Mouse (Mus musculus) heart, embryonic 15.5 days (tissue): ENCODE measurements around the gene Gstm4. TPM values are rescaled to one million over a fixed set of nuclear protein-coding genes. Genes with fewer than 3 reads are reported as not detected.

Experiments used
- ATAC-seq: fragments of 200-750 bp; cut with Nextera tagmentation; replicated peaks from 2 replicates; pipeline ENCODE4 v1.8.0; 2017; ENCODE audit warnings: low read depth, moderate TSS enrichment; ENCODE audit not compliant: insufficient number of reproducible peaks, insufficient read depth, low FRiP score
- H3K27ac ChIP-seq: fragments of 300-500 bp; sonication (generic); 2 replicates; pipeline ENCODE4 v1.5.1; 2015; ENCODE audit warnings: mild to moderate bottlenecking, inconsistent platforms
- H3K27me3 ChIP-seq: fragments of 300-500 bp; sonication (generic); 2 replicates; pipeline ENCODE4 v1.6.1; 2015; ENCODE audit warnings: inconsistent platforms
- H3K36me3 ChIP-seq: fragments of 300-500 bp; sonication (generic); 2 replicates; pipeline ENCODE4 v1.6.1; 2015; ENCODE audit warnings: mild to moderate bottlenecking, inconsistent platforms
- H3K4me1 ChIP-seq: fragments of 300-500 bp; sonication (generic); replicated peaks from 2 replicates; pipeline ENCODE4 v1.6.1; 2015; ENCODE audit warnings: inconsistent platforms
- H3K4me2 ChIP-seq: fragments of 300-500 bp; sonication (generic); 2 replicates; pipeline ENCODE4 v1.6.1; 2015; ENCODE audit warnings: inconsistent platforms, mild to moderate bottlenecking, moderate library complexity
- H3K4me3 ChIP-seq: fragments of 300-500 bp; sonication (generic); 2 replicates; pipeline ENCODE4 v1.5.1; 2015; ENCODE audit warnings: mild to moderate bottlenecking, inconsistent platforms
- H3K9ac ChIP-seq: fragments of 300-500 bp; sonication (generic); 2 replicates; pipeline ENCODE4 v1.6.1; 2015; ENCODE audit warnings: mild to moderate bottlenecking, inconsistent platforms
- H3K9me3 ChIP-seq: fragments of 300-500 bp; sonication (generic); replicated peaks from 2 replicates; pipeline ENCODE4 v1.6.1; 2016; ENCODE audit warnings: inconsistent platforms
- WGBS: fragments of 180-500 bp; shearing (Covaris S2); methylation state at CpG from one replicate; pipeline ENCODE4 v1.1.7; 2015; ENCODE audit warnings: mixed read lengths; 5-methylcytosine and 5-hydroxymethylcytosine counted together
- polyA plus RNA-seq: library from polyadenylated mRNA; unstranded; fragments of >200 nt; fragmentation: Nextera tagmentation; extraction: Ambion mirVana; gene quantifications from 2 replicates; pipeline ENCODE4 v1.2.1, GENCODE M21; 2015

Gene Gstm4
- 12.9 and 16.0 TPM in 2 replicates for polyA plus RNA-seq

- H3K9me3 ChIP-seq: no peaks in the 10 kb centered on the region
- no peaks in the 10 kb centered on the region for H3K36me3 ChIP-seq
- peak within 1 kb of the TSS; percentile 91 for H3K4me2 ChIP-seq
- ATAC-seq: peak; percentile 89
- WGBS: 3% methylated on average over 29 of the region's 29 CpGs
- peaks cover 8% of the 10 kb centered on the region for H3K4me1 ChIP-seq
- peak within 1 kb of the TSS; percentile 68 for H3K4me3 ChIP-seq
- H3K9ac ChIP-seq: peak within 1 kb of the TSS; percentile 72
- H3K27me3 ChIP-seq: no peaks in the 10 kb centered on the region
- H3K27ac ChIP-seq: peak within 1 kb of the TSS; percentile 80
Observed at GRCm38 (mm10) chr3:108044394-108045140, at the start of gene Gstm4. Gene Gstm4 (minus strand): TSS chr3:108044894.

- H3K9ac ChIP-seq: no peak overlapping the region
- H3K27ac ChIP-seq: no peak overlapping the region
- no peaks in the 10 kb centered on the region for H3K36me3 ChIP-seq
- peaks cover 21% of the 10 kb centered on the region for H3K4me1 ChIP-seq
- WGBS: 63% methylated on average over 1 of the region's 1 CpGs
- ATAC-seq: no peak
- H3K27me3 ChIP-seq: no peaks in the 10 kb centered on the region
- H3K4me3 ChIP-seq: no peak overlapping the region
- no peaks in the 10 kb centered on the region for H3K9me3 ChIP-seq
- H3K4me2 ChIP-seq: no peak overlapping the region
Observed at GRCm38 (mm10) chr3:108094146-108094545, 49.5 kb upstream of the Gstm4 start.

- no peak overlapping the region for H3K4me2 ChIP-seq
- peaks cover 26% of the 10 kb centered on the region for H3K4me1 ChIP-seq
- H3K9ac ChIP-seq: no peak overlapping the region
- no peaks in the 10 kb centered on the region for H3K27me3 ChIP-seq
- 55% methylated on average over 6 of the region's 6 CpGs for WGBS
- H3K9me3 ChIP-seq: no peaks in the 10 kb centered on the region
- no peak overlapping the region for H3K4me3 ChIP-seq
- no peak for ATAC-seq
- H3K27ac ChIP-seq: no peak overlapping the region
- no peaks in the 10 kb centered on the region for H3K36me3 ChIP-seq
Observed at GRCm38 (mm10) chr3:108093306-108093705, 48.6 kb upstream of the Gstm4 start.

- Histone ChIP-seq H3K4me1 (peaks cover 26% of the 10 kb centered on the region), H3K27ac (no peak within 1 kb of the TSS)
- WGBS: 72% methylated on average over 15 of the region's 15 CpGs
Observed at GRCm38 (mm10) chr3:108092536-108093115, 47.9 kb upstream of the Gstm4 start, which contains the start of gene Gnat2. Gene Gnat2 (plus strand): TSS chr3:108092789.

GRCm38 (mm10) chr3:108092030-108092429 is 47.3 kb upstream of the Gstm4 start:
- H3K9me3 ChIP-seq: no peaks in the 10 kb centered on the region
- no peak overlapping the region for H3K4me3 ChIP-seq
- no peak overlapping the region for H3K4me2 ChIP-seq
- H3K9ac ChIP-seq: no peak overlapping the region
- H3K27me3 ChIP-seq: no peaks in the 10 kb centered on the region
- H3K36me3 ChIP-seq: no peaks in the 10 kb centered on the region
- no peak overlapping the region for H3K27ac ChIP-seq
- H3K4me1 ChIP-seq: peaks cover 32% of the 10 kb centered on the region
- WGBS: 69% methylated on average over 6 of the region's 6 CpGs
- no peak for ATAC-seq

More at GRCm38 (mm10) chr3:108092536-108093115, 47.9 kb upstream of the Gstm4 start, which contains the start of gene Gnat2:
- Histone ChIP-seq H3K4me3 (no peak within 1 kb of the TSS), H3K27me3 (no peaks in the 10 kb centered on the region), H3K36me3 (no peaks in the 10 kb centered on the region), H3K4me2 (no peak within 1 kb of the TSS), H3K9me3 (no peaks in the 10 kb centered on the region), H3K9ac (no peak within 1 kb of the TSS)
- no peak for ATAC-seq

- 94% methylated on average over 2 of the region's 2 CpGs for WGBS
Observed at GRCm38 (mm10) chr3:108090561-108090960, 45.9 kb upstream of the Gstm4 start.

GRCm38 (mm10) chr3:108089916-108090315 is 45.2 kb upstream of the Gstm4 start:
- no peak overlapping the region for H3K27ac ChIP-seq
- H3K4me3 ChIP-seq: no peak overlapping the region
- H3K4me1 ChIP-seq: peaks cover 35% of the 10 kb centered on the region
- no peak overlapping the region for H3K9ac ChIP-seq
- H3K9me3 ChIP-seq: no peaks in the 10 kb centered on the region
- 39% methylated on average over 2 of the region's 2 CpGs for WGBS
- no peak overlapping the region for H3K4me2 ChIP-seq
- ATAC-seq: no peak
- H3K36me3 ChIP-seq: no peaks in the 10 kb centered on the region
- H3K27me3 ChIP-seq: no peaks in the 10 kb centered on the region

More at GRCm38 (mm10) chr3:108090561-108090960, 45.9 kb upstream of the Gstm4 start:
- ATAC-seq: no peak
- Histone ChIP-seq H3K4me3 (no peak overlapping the region), H3K4me2 (no peak overlapping the region), H3K27me3 (no peaks in the 10 kb centered on the region), H3K4me1 (peaks cover 32% of the 10 kb centered on the region), H3K9me3 (no peaks in the 10 kb centered on the region), H3K9ac (no peak overlapping the region), H3K36me3 (no peaks in the 10 kb centered on the region), H3K27ac (no peak overlapping the region)

GRCm38 (mm10) chr3:108088842-108089380 is 44.2 kb upstream of the Gstm4 start:
- Histone ChIP-seq H3K4me3 (no peak overlapping the region), H3K4me1 (peaks cover 42% of the 10 kb centered on the region), H3K27me3 (no peaks in the 10 kb centered on the region), H3K36me3 (no peaks in the 10 kb centered on the region), H3K9ac (no peak overlapping the region), H3K9me3 (no peaks in the 10 kb centered on the region), H3K4me2 (no peak overlapping the region), H3K27ac (no peak overlapping the region)
- WGBS: 34% methylated on average over 5 of the region's 5 CpGs
- no peak for ATAC-seq

GRCm38 (mm10) chr3:108087329-108087728 is 42.6 kb upstream of the Gstm4 start:
- WGBS: 84% methylated on average over 3 of the region's 3 CpGs

GRCm38 (mm10) chr3:108086470-108086979 is 41.8 kb upstream of the Gstm4 start, which contains the start of gene Ampd2:
Gene Ampd2 (minus strand): TSS chr3:108086651.
- H3K9me3 ChIP-seq: no peaks in the 10 kb centered on the region
- H3K4me3 ChIP-seq: peak within 1 kb of the TSS; percentile 77
- under 1% methylated on average over 29 of the region's 29 CpGs for WGBS
- peak within 1 kb of the TSS; percentile 93 for H3K27ac ChIP-seq
- peaks cover 66% of the 10 kb centered on the region for H3K4me1 ChIP-seq
- H3K27me3 ChIP-seq: no peaks in the 10 kb centered on the region
- H3K4me2 ChIP-seq: peak within 1 kb of the TSS; percentile 91
- H3K36me3 ChIP-seq: no peaks in the 10 kb centered on the region
- peak; percentile 43 for ATAC-seq
- H3K9ac ChIP-seq: peak within 1 kb of the TSS; percentile 81

More at GRCm38 (mm10) chr3:108087329-108087728, 42.6 kb upstream of the Gstm4 start:
- Histone ChIP-seq H3K36me3 (no peaks in the 10 kb centered on the region), H3K9ac (no peak overlapping the region), H3K4me3 (no peak overlapping the region), H3K4me2 (peak overlapping the region; percentile 91; the same call in 1 of the 2 replicates), H3K9me3 (no peaks in the 10 kb centered on the region), H3K27me3 (no peaks in the 10 kb centered on the region), H3K4me1 (peaks cover 58% of the 10 kb centered on the region), H3K27ac (peak overlapping the region; percentile 93; the same call in 1 of the 2 replicates)
- no peak for ATAC-seq
